Mouse (Mus musculus) forebrain, embryonic 14.5 days (tissue): ENCODE data around the gene Cdc123. TPM values are rescaled to one million over a fixed set of nuclear protein-coding genes. Genes with fewer than 3 reads are reported as not detected.

ENCODE experiments used
- ATAC-seq: fragments of 200-750 bp; cut with Nextera tagmentation; 2 replicates; pipeline ENCODE4 v1.8.0; 2017; ENCODE audit warnings: mild to moderate bottlenecking, moderate library complexity
- DNase-seq: peaks from one replicate; pipeline ENCODE4 v3.0.0-alpha.2; 2015; ENCODE audit warnings: low spot score
- H3K27ac ChIP-seq: fragments of 300-500 bp; sonication (generic); 2 replicates; pipeline ENCODE4 v1.5.1; 2014; ENCODE audit warnings: low read depth, mild to moderate bottlenecking, control low read depth, low read length, moderate library complexity
- H3K27me3 ChIP-seq: fragments of 300-500 bp; sonication (generic); replicated peaks from 2 replicates; pipeline ENCODE4 v1.6.1; 2014; ENCODE audit warnings: low read length, control low read depth, mixed read lengths; ENCODE audit not compliant: control insufficient read depth, insufficient read depth
- H3K36me3 ChIP-seq: fragments of 300-500 bp; sonication (generic); 2 replicates; pipeline ENCODE4 v1.6.1; 2014; ENCODE audit warnings: low read length, control low read depth; ENCODE audit not compliant: control insufficient read depth, insufficient read depth
- H3K4me1 ChIP-seq: fragments of 300-500 bp; sonication (generic); 2 replicates; pipeline ENCODE4 v1.6.1; 2014; ENCODE audit warnings: antibody characterized with exemption, low read length, control low read depth; ENCODE audit not compliant: control insufficient read depth, insufficient read depth
- H3K4me2 ChIP-seq: fragments of 300-500 bp; sonication (generic); 2 replicates; pipeline ENCODE4 v1.6.1; 2014; ENCODE audit warnings: mild to moderate bottlenecking, control low read depth, low read length
- H3K4me3 ChIP-seq: fragments of 300-500 bp; sonication (generic); 2 replicates; pipeline ENCODE4 v1.5.1; 2014; ENCODE audit warnings: low read depth, low read length, control low read depth
- H3K9ac ChIP-seq: fragments of 300-500 bp; sonication (generic); 2 replicates; pipeline ENCODE4 v1.6.1; 2014; ENCODE audit warnings: mild to moderate bottlenecking, low read length, control low read depth, moderate library complexity
- H3K9me3 ChIP-seq: fragments of 300-500 bp; sonication (generic); replicated peaks from 2 replicates; pipeline ENCODE4 v1.6.1; 2016; ENCODE audit warnings: low read length, control low read depth, mixed read lengths; ENCODE audit not compliant: control insufficient read depth
- WGBS: fragments of 180-500 bp; shearing (Covaris S2); extraction: QIAGEN DNeasy Blood & Tissue Kit; methylation state at CpG from one replicate; pipeline ENCODE4 v1.1.7; 2014; 5-methylcytosine and 5-hydroxymethylcytosine counted together
- polyA plus RNA-seq: library from polyadenylated mRNA; unstranded; fragments of >200 nt; fragmentation: Nextera tagmentation; extraction: Ambion mirVana; gene quantifications from 2 replicates; pipeline ENCODE4 v1.2.1, GENCODE M21; 2014

Cdc123 gene
- polyA plus RNA-seq, 1 experiment from 2014 or later = 301 TPM

DNA sequence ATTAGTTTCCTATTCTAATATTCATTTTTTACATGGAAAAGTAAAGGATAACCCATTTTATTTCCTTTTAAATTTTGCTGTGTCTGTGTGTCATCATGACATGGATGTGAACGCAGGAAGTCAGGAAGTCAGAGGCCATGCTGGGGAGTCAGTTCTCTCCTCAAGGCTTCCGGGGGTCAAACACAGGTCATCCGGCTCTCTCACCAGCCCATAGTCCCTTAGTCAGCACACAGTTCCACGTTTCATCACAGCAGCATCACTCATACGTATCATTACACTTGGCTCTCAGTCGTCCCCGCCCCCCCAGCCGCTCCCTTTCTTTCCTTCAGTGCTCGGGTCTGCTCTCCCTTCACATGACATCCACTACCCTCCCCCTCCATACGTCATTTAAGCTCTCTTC lies 51.2 kb downstream of the Cdc123 start:
- ATAC-seq (no peak), DNase-seq (no peak)
- H3K4me2 ChIP-seq = no peak overlapping the region
- no peak overlapping the region for H3K4me3 ChIP-seq
- no peaks in the 10 kb centered on the region for H3K4me1 ChIP-seq
- WGBS = 95% methylated on average over 10 of the region's 10 CpGs
- H3K9me3 ChIP-seq = no peaks in the 10 kb centered on the region
- H3K36me3 ChIP-seq = peaks cover 46% of the 10 kb centered on the region
- H3K27ac ChIP-seq = no peak overlapping the region
- no peaks in the 10 kb centered on the region for H3K27me3 ChIP-seq
- H3K9ac ChIP-seq = no peak overlapping the region

- Histone ChIP-seq H3K36me3 (peaks cover 33% of the 10 kb centered on the region), H3K27me3 (no peaks in the 10 kb centered on the region), H3K4me1 (no peaks in the 10 kb centered on the region), H3K9ac (no peak overlapping the region), H3K4me3 (no peak overlapping the region), H3K9me3 (no peaks in the 10 kb centered on the region), H3K4me2 (no peak overlapping the region), H3K27ac (no peak overlapping the region)
- 94% methylated on average over 5 of the region's 5 CpGs for WGBS
- DNase-seq = no peak
- no peak for ATAC-seq
Measured at GRCm38 (mm10) chr2:5792056-5792455, 52.9 kb downstream of the Cdc123 start.

- H3K9ac ChIP-seq = no peak overlapping the region; the same call in 1 of the 2 replicates
- H3K4me2 ChIP-seq = no peak overlapping the region
- H3K27me3 ChIP-seq = no peaks in the 10 kb centered on the region
- 17% methylated on average over 4 of the region's 4 CpGs for WGBS
- H3K4me1 ChIP-seq = no peaks in the 10 kb centered on the region
- no peak for DNase-seq
- peaks cover 10% of the 10 kb centered on the region for H3K36me3 ChIP-seq
- H3K9me3 ChIP-seq = no peaks in the 10 kb centered on the region
- H3K4me3 ChIP-seq = no peak overlapping the region
- ATAC-seq = no peak
- no peak overlapping the region for H3K27ac ChIP-seq
Measured at GRCm38 (mm10) chr2:5789625-5790160, 55.3 kb downstream of the Cdc123 start.

DNA sequence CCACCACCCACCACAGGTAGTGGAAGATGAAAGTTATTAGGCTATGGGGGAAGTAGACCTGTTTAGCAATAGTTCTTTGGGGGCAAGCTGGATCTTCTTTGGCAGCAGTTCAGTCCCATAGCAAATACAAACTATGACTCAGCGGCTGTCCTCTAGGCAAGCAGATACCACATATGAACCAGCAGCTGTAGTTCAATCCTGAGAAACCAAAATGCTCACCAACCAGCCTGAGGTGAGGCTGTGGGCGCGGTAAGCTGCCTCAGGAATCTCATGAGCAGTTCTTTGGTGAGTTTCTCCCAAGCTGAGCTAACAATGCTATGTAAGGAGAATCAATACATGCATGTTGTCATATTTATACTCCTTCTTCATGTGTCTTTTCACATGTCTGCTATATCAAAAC lies 57.6 kb downstream of the Cdc123 start:
- 94% methylated on average over 3 of the region's 3 CpGs for WGBS
- Histone ChIP-seq H3K4me3 (no peak overlapping the region), H3K9ac (no peak overlapping the region), H3K4me1 (no peaks in the 10 kb centered on the region), H3K4me2 (no peak overlapping the region), H3K27me3 (no peaks in the 10 kb centered on the region), H3K27ac (no peak overlapping the region), H3K36me3 (no peaks in the 10 kb centered on the region), H3K9me3 (no peaks in the 10 kb centered on the region)
- ATAC-seq = no peak
- no peak for DNase-seq

GRCm38 (mm10) chr2:5772464-5772863 lies 72.5 kb downstream of the Cdc123 start:
- ATAC-seq (no peak), DNase-seq (no peak)
- Histone ChIP-seq H3K4me2 (no peak overlapping the region), H3K27ac (no peak overlapping the region), H3K9ac (no peak overlapping the region), H3K4me3 (no peak overlapping the region), H3K4me1 (no peaks in the 10 kb centered on the region), H3K9me3 (no peaks in the 10 kb centered on the region), H3K36me3 (no peaks in the 10 kb centered on the region), H3K27me3 (no peaks in the 10 kb centered on the region)
- 83% methylated on average over 2 of the region's 2 CpGs for WGBS

DNA sequence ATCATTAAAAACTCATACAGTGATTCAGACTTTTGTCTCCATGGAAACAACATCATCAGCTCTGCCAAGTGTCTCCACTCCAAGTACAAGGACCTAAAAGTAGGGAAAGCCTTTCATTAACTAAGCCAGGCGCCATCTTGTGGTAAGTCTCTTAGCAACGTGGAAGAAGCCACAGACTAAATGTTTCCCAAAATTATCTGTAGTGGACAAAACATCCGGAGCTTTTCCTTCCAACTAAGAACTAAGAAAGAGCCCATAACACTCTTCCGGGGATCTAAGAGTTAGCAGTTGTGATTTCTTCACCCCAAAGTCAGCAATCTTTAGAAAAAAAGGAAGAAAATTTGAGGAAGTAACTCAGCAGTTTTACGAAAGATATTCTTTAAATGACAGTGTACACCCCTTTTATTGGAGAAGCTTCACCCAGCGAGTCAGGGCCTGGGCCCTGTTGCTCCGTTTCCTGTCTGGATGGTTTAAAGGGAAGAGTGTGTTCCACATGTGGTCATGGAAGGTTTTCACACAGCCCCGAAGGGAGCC lies 74.2 kb downstream of the Cdc123 start:
- DNase-seq (peak; percentile 96), ATAC-seq (peak; percentile 72)
- H3K9me3 ChIP-seq = no peaks in the 10 kb centered on the region
- no peak overlapping the region for H3K4me3 ChIP-seq
- H3K27ac ChIP-seq = no peak overlapping the region
- H3K36me3 ChIP-seq = no peaks in the 10 kb centered on the region
- H3K9ac ChIP-seq = no peak overlapping the region
- H3K4me2 ChIP-seq = no peak overlapping the region
- 60% methylated on average over 8 of the region's 8 CpGs for WGBS
- no peaks in the 10 kb centered on the region for H3K27me3 ChIP-seq
- H3K4me1 ChIP-seq = no peaks in the 10 kb centered on the region

DNA sequence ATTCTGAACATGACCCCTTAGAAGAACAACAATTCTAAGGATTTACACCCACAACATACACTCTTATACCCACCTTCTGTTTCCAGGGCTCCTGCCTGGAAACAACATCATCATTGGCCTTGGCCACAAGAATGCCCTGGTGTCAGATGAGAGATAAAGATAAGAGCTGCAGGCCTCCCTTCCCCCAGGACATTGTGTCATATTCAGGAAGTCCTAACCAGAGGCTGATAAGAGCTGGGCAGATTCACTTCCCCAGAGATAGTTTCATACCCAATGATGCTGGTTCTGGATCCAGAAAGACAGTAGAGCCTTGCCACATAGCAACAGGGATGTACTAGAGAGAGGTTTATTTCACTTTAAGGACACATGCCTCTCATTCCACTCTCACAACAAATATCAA lies 75.3 kb downstream of the Cdc123 start:
- no peaks in the 10 kb centered on the region for H3K36me3 ChIP-seq
- no peak overlapping the region for H3K27ac ChIP-seq
- no peak for ATAC-seq
- no peaks in the 10 kb centered on the region for H3K9me3 ChIP-seq
- no peaks in the 10 kb centered on the region for H3K4me1 ChIP-seq
- no peak overlapping the region for H3K9ac ChIP-seq
- H3K4me2 ChIP-seq = no peak overlapping the region
- no peak overlapping the region for H3K4me3 ChIP-seq
- H3K27me3 ChIP-seq = no peaks in the 10 kb centered on the region
- no peak for DNase-seq

DNA sequence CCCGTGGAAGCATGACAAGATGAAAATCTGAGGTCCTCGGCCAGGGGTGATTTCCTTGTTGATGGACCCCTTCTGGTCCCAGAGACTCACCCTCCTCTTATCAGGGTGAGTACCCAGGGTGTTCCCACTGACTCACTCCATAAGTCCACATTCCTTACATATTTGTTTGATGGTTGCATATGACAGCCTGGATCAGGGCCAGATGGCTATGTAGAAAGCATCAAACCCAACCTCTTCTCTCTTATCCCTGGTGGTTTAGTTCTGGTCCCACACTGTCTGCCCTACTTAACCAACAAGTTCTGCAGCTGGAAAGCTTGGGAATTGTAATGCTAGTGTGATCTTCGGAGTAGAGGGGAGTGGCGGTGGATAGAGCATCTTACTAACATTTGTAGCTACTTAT lies 76.0 kb downstream of the Cdc123 start:
- Histone ChIP-seq H3K36me3 (no peaks in the 10 kb centered on the region), H3K27me3 (no peaks in the 10 kb centered on the region), H3K9me3 (no peaks in the 10 kb centered on the region), H3K4me1 (no peaks in the 10 kb centered on the region), H3K4me2 (no peak overlapping the region), H3K9ac (no peak overlapping the region), H3K27ac (no peak overlapping the region), H3K4me3 (no peak overlapping the region)
- ATAC-seq (no peak), DNase-seq (no peak)
- 94% methylated on average over 4 of the region's 4 CpGs for WGBS

GRCm38 (mm10) chr2:5762031-5762430 lies 82.9 kb downstream of the Cdc123 start:
- no peak overlapping the region for H3K4me3 ChIP-seq
- WGBS = 94% methylated on average over 3 of the region's 3 CpGs
- no peak overlapping the region for H3K27ac ChIP-seq
- DNase-seq = no peak
- ATAC-seq = no peak
- no peaks in the 10 kb centered on the region for H3K36me3 ChIP-seq
- H3K9me3 ChIP-seq = no peaks in the 10 kb centered on the region
- no peaks in the 10 kb centered on the region for H3K4me1 ChIP-seq
- no peaks in the 10 kb centered on the region for H3K27me3 ChIP-seq
- no peak overlapping the region for H3K9ac ChIP-seq
- no peak overlapping the region for H3K4me2 ChIP-seq
